Mouse (Mus musculus) heart, adult 11 months (tissue): Measurements from ENCODE around the gene Zic1.

ENCODE experiments used
- DNase-seq: peaks from one replicate; pipeline ENCODE4 v3.0.0; 2022

Gene Zic1

GRCm38 (mm10) chr9:91352786-91353185 is 12.8 kb downstream of the Zic1 start:
- DNase-seq, result no peak

DNA sequence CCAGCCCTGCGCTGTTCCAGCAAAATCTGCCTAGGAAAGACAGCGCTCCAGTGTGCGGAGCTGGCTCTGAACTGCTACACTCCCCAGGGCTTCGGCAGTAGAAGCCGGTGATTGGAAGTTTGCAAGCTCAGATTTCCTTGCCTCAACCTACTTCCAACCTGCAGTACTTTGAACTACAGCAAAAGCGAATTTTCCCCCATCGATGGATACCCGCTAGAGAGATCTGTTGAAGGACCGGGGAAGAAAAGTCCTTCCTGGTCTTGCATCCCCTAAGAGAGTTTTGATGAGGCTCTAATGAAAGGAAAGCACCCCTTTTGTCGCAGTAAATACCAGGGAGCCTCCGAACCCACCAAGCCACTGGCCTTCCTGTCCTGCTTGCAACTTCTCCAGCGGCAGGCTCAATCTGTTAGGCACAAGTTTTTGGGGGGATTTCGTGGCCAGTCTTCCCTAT is 13.6 kb downstream of the Zic1 start:
- no peak for DNase-seq

- no peak for DNase-seq
Measured at GRCm38 (mm10) chr9:91351361-91351760, 14.2 kb downstream of the Zic1 start.

DNA sequence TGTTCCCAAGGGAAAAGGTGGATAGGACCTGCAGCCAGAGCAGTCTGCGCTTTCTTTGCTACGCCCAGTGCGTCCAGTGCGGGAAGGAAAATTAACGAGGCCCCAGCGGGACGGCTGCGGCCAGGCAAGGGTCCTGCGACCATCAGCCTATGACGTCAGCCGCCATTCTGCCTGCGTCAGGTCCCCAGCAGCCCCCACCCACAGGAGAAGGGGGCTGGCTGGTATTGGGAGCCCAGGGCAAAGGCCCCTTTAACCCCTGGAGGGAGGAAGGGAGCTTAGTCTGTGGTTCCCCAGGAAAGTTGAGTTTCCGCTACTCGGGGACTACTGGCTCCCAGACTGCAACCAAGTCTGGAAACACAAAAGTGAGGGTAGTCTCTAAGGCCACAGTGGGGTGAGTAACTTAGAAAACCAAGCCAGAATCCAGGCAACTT is 14.7 kb downstream of the Zic1 start:
- DNase-seq, result no peak

- no peak for DNase-seq
Measured at GRCm38 (mm10) chr9:91350211-91350791, 15.3 kb downstream of the Zic1 start.

DNA sequence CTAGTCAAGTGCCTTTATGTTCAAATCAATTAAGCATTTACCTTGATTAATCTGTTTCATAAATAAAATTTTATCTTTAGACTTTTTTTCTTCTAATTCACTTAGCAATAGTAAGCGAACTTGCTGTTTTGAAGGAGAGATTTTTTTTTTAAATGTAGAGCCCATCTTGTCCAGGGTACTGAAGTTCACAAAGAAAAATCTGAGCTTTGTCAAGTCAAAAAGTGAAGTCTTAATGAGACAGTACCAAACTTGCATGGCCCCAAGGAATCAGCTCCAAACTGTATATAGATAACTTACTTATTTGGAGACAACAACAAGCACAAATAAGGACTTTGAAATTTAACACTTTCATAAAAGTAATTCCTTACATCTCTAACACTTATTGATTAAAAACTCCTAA is 16.9 kb downstream of the Zic1 start:
- no peak for DNase-seq

DNA sequence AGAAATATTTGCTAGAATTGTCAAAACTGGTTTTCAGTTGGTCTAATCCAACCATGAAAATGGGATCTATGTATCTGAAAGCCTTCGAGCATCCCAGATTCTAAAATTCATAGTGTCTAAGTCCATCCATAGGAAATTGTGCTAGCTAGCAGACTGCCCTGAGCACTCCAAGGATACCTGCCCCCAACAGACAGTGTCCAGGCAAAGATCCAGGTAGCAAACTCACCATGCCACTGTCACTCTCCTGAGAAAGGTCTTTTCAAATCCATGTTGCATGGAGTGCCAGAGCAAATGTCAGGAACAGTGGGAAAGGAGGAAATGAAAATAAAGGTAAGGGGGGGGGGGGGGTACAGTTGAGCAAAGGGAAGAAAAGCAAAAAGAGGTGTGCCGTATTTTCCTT is 18.0 kb downstream of the Zic1 start:
- no peak for DNase-seq
